ENCODE assay signal across 7 mouse cellular contexts in the genomic region with DNA sequence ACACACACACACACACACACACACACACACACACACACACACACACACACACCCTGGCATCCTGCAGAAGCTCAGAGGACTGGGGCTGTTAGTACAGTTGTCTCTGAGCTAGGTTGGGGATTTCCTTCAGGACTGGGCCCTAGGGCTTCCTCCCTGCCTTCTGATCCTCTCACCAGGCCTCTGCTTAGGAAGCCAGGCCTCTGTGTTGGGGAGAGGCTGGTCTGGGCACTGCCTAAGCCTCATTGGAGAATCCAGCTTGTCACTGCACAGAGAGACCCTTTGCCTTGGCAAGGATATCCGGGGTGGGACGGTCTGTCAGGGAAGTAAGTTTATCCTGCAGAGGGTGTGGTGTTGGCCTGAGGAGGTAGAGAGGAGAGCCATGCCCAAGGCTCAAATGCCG. TPM values are rescaled to one million over a fixed set of nuclear protein-coding genes. Genes with fewer than 3 reads are reported as not detected.
DNase-seq lines count a peak whose midpoint lies in the region; ATAC-seq and TF ChIP-seq lines count a peak whose summit lies in the region.

No protein-coding gene starts in this region.

- WGBS in hindbrain, embryonic 12.5 days: 63% methylated on average over 3 of the region's 3 CpGs
- 8% methylated on average over 3 of the region's 3 CpGs for WGBS in lung, embryonic 14.5 days

- no peaks in the 10 kb centered on the region for H3K36me3 ChIP-seq in hindbrain, embryonic 12.5 days
- H3K36me3 ChIP-seq in lung, embryonic 14.5 days (ENCODE audit: insufficient read depth): peaks cover 15% of the 10 kb centered on the region; the same call in 1 of the 2 replicates

- H3K9me3 ChIP-seq in hindbrain, embryonic 12.5 days (replicated peaks): no peaks in the 10 kb centered on the region
- H3K9me3 ChIP-seq in lung, embryonic 14.5 days (ENCODE audit: low read depth, low read length): no peaks in the 10 kb centered on the region

- DNase-seq in A20 (ENCODE audit: low read depth, low spot score): peak; percentile 21
- DNase-seq in CD4-positive, CD25-positive, alpha-beta regulatory T cell, adult 2 months (ENCODE audit: low read depth, low spot score): peak; percentile 53
- DNase-seq in lung, embryonic 14.5 days: peak; percentile 55
- DNase-seq in urinary bladder, postnatal 4 days (ENCODE audit: low spot score in 2 of 2): no peak
- no peak for DNase-seq in frontal cortex, postnatal 36 days (ENCODE audit: low spot score in 2 of 2)
- DNase-seq in urinary bladder, adult 2 months (ENCODE audit: low spot score): no peak

- TF ChIP-seq CTCF in lung, embryonic 14.5 days (IDR thresholded peaks at IDR 0.05; ENCODE audit: low read depth): no peak

- H3K4me2 ChIP-seq in hindbrain, embryonic 12.5 days (replicated peaks): peak overlapping the region; percentile 89
- peak overlapping the region; percentile 90 for H3K4me2 ChIP-seq in lung, embryonic 14.5 days

- H3K4me3 ChIP-seq in hindbrain, embryonic 12.5 days: no peak overlapping the region
- peak overlapping the region; percentile 68 for H3K4me3 ChIP-seq in lung, embryonic 14.5 days (ENCODE audit: low read depth, low read length)

- 0 out of 2 replicates have a peak overlapping the region, but pooled peaks have one; percentile 11 for H3K9ac ChIP-seq in hindbrain, embryonic 12.5 days
- H3K9ac ChIP-seq in lung, embryonic 14.5 days: peak overlapping the region; percentile 82

- peak overlapping the region; percentile 19; the same call in 1 of the 2 replicates for H3K27ac ChIP-seq in hindbrain, embryonic 12.5 days
- H3K27ac ChIP-seq in lung, embryonic 14.5 days (ENCODE audit: low read depth): peak overlapping the region; percentile 99

- no peak for ATAC-seq in hindbrain, embryonic 12.5 days (ENCODE audit: low FRiP score)
- ATAC-seq in lung, embryonic 14.5 days (ENCODE audit: insufficient read depth): no peak

- H3K27me3 ChIP-seq in hindbrain, embryonic 12.5 days: no peaks in the 10 kb centered on the region
- H3K27me3 ChIP-seq in lung, embryonic 14.5 days (ENCODE audit: insufficient read depth, low read length): no peaks in the 10 kb centered on the region

- H3K4me1 ChIP-seq in hindbrain, embryonic 12.5 days: peaks cover 62% of the 10 kb centered on the region
- peaks cover 57% of the 10 kb centered on the region for H3K4me1 ChIP-seq in lung, embryonic 14.5 days (ENCODE audit: insufficient read depth)

RNA-seq across cellular contexts. Expression of gene Csrp1, which starts 10.4 kb away (rescaled TPM):
- polyA plus RNA-seq in hindbrain, embryonic 12.5 days (2016; fragmentation: Nextera tagmentation; extraction: Ambion mirVana): 47.7 and 54.1 TPM in 2 replicates
- 271 and 297 TPM in 2 replicates for polyA plus RNA-seq in lung, embryonic 14.5 days (2014; fragmentation: Nextera tagmentation; extraction: Ambion mirVana)
- polyA plus RNA-seq in urinary bladder, adult 2 months (2012; rRNA removed): 3,856 and 5,107 TPM in 2 replicates

RNA-seq across cellular contexts. Expression of gene Phlda3, which starts 35.6 kb away (rescaled TPM):
- 18.3 and 19.1 TPM in 2 replicates for polyA plus RNA-seq in hindbrain, embryonic 12.5 days (2016; fragmentation: Nextera tagmentation; extraction: Ambion mirVana)
- polyA plus RNA-seq in lung, embryonic 14.5 days (2014; fragmentation: Nextera tagmentation; extraction: Ambion mirVana): 75.4 and 79.5 TPM in 2 replicates
- 124 and 138 TPM in 2 replicates for polyA plus RNA-seq in urinary bladder, adult 2 months (2012; rRNA removed)

RNA-seq across cellular contexts. Expression of gene Tnni1, which starts 48.9 kb away (rescaled TPM):
- 9.5 and 28.5 TPM in 2 replicates for polyA plus RNA-seq in hindbrain, embryonic 12.5 days (2016; fragmentation: Nextera tagmentation; extraction: Ambion mirVana)
- polyA plus RNA-seq in lung, embryonic 14.5 days (2014; fragmentation: Nextera tagmentation; extraction: Ambion mirVana): 11.4 and 63.9 TPM in 2 replicates
- 1.1 and 1.2 TPM in 2 replicates for polyA plus RNA-seq in urinary bladder, adult 2 months (2012; rRNA removed)

Comparison
In these comparisons a context has a peak if more than half of its experiments do, and no peak if none do; other contexts are left out.
1. DNase-seq: peak in A20 (single experiment), CD4-positive, CD25-positive, alpha-beta regulatory T cell, adult 2 months (single experiment) and lung, embryonic 14.5 days (single experiment); none in urinary bladder, postnatal 4 days (0 of 2), frontal cortex, postnatal 36 days (0 of 2) and urinary bladder, adult 2 months (single experiment).
2. RNA of gene Csrp1, which starts 10.4 kb away (polyA plus RNA-seq): 3,856 to 5,107 TPM in urinary bladder, adult 2 months; 271 to 297 TPM in lung, embryonic 14.5 days and 47.7 to 54.1 TPM in hindbrain, embryonic 12.5 days; every median in the first group is over 10 times any median in the second.